ENCODE assay signal across 17 mouse cellular contexts in genomic region chr2:39146469-39146868, GRCm38 (mm10). TPM values are rescaled to one million over a fixed set of nuclear protein-coding genes. Genes with fewer than 3 reads are reported as not detected.
DNase-seq lines count a peak whose midpoint lies in the region; ATAC-seq lines count a peak whose summit lies in the region.
"Had no signal": no experiment of that assay in that cellular context is flagged by ENCODE, and none has a peak within 500 bp of the region (broad histone marks: within the 10 kb centered on the region; RNA-seq: fewer than 3 reads in every experiment).

No protein-coding gene starts in this region.

- no peaks in the 10 kb centered on the region for H3K9me3 ChIP-seq in forebrain, embryonic 14.5 days (replicated peaks; ENCODE audit: control insufficient read depth, low read length)
- H3K9me3 ChIP-seq in forebrain, embryonic 12.5 days = no peaks in the 10 kb centered on the region
- H3K9me3 ChIP-seq in lung, embryonic 15.5 days = no peaks in the 10 kb centered on the region
- H3K9me3 ChIP-seq: embryonic facial prominence, embryonic 13.5 days; heart, embryonic 12.5 days; hindbrain, embryonic 10.5 days had no signal

- no peak overlapping the region for H3K4me3 ChIP-seq in forebrain, embryonic 14.5 days (ENCODE audit: low read depth, low read length)
- H3K4me3 ChIP-seq in forebrain, embryonic 12.5 days (replicated peaks) = no peak overlapping the region
- H3K4me3 ChIP-seq in lung, embryonic 15.5 days = no peak overlapping the region
- H3K4me3 ChIP-seq: embryonic facial prominence, embryonic 13.5 days; heart, adult 2 months; heart, embryonic 12.5 days; hindbrain, embryonic 10.5 days had no signal

- DNase-seq in forebrain, embryonic 14.5 days (ENCODE audit: low spot score) = peak; percentile 21
- DNase-seq in kidney, postnatal 10 days = peak; percentile 11
- no peak for DNase-seq in kidney, postnatal 14 days
- DNase-seq in lung, postnatal 36 days = no peak
- DNase-seq in embryo, embryonic 9.5 days (ENCODE audit: extremely low spot score) = no peak
- DNase-seq: adrenal gland, postnatal 10 days; cerebellum, adult 11-12 months; cerebellum, adult 9-10 months; cerebellum, postnatal 25 days; gastrocnemius, postnatal 10 days; heart, adult 2 months had no signal

- no peaks in the 10 kb centered on the region for H3K27me3 ChIP-seq in forebrain, embryonic 14.5 days (replicated peaks; ENCODE audit: control insufficient read depth, insufficient read depth, low read length)
- H3K27me3 ChIP-seq in forebrain, embryonic 12.5 days = no peaks in the 10 kb centered on the region
- H3K27me3 ChIP-seq in lung, embryonic 15.5 days = no peaks in the 10 kb centered on the region
- H3K27me3 ChIP-seq: embryonic facial prominence, embryonic 13.5 days; heart, embryonic 12.5 days had no signal

- H3K4me2 ChIP-seq in forebrain, embryonic 14.5 days (ENCODE audit: low read length) = no peak overlapping the region
- H3K4me2 ChIP-seq in forebrain, embryonic 12.5 days = no peak overlapping the region
- no peak overlapping the region for H3K4me2 ChIP-seq in lung, embryonic 15.5 days
- H3K4me2 ChIP-seq: embryonic facial prominence, embryonic 13.5 days; heart, embryonic 12.5 days; hindbrain, embryonic 14.5 days had no signal

- WGBS in forebrain, embryonic 14.5 days = 100% methylated on average over 1 of the region's 1 CpGs
- 98% methylated on average over 1 of the region's 1 CpGs for WGBS in forebrain, embryonic 12.5 days
- WGBS in lung, embryonic 15.5 days = 89% methylated on average over 1 of the region's 1 CpGs

- no peak overlapping the region for H3K9ac ChIP-seq in forebrain, embryonic 14.5 days (ENCODE audit: low read length)
- no peak overlapping the region for H3K9ac ChIP-seq in forebrain, embryonic 12.5 days
- no peak overlapping the region for H3K9ac ChIP-seq in lung, embryonic 15.5 days
- H3K9ac ChIP-seq: embryonic facial prominence, embryonic 13.5 days; heart, embryonic 12.5 days; hindbrain, embryonic 14.5 days had no signal

- no peak for ATAC-seq in forebrain, embryonic 14.5 days
- no peak for ATAC-seq in forebrain, embryonic 12.5 days (ENCODE audit: low FRiP score)
- ATAC-seq in lung, embryonic 15.5 days (ENCODE audit: borderline replicate concordance, extremely low read depth, low FRiP score, low TSS enrichment) = peak; percentile 55; the same call in 1 of the 2 replicates

- no peaks in the 10 kb centered on the region for H3K4me1 ChIP-seq in forebrain, embryonic 14.5 days (ENCODE audit: control insufficient read depth, insufficient read depth, low read length)
- H3K4me1 ChIP-seq in forebrain, embryonic 12.5 days = no peaks in the 10 kb centered on the region
- H3K4me1 ChIP-seq in lung, embryonic 15.5 days = no peaks in the 10 kb centered on the region
- H3K4me1 ChIP-seq: embryonic facial prominence, embryonic 13.5 days; hindbrain, embryonic 10.5 days had no signal

- H3K36me3 ChIP-seq in forebrain, embryonic 14.5 days (ENCODE audit: control insufficient read depth, insufficient read depth, low read length) = no peaks in the 10 kb centered on the region
- peaks cover 3% of the 10 kb centered on the region; the same call in 1 of the 2 replicates for H3K36me3 ChIP-seq in forebrain, embryonic 12.5 days (replicated peaks)
- no peaks in the 10 kb centered on the region for H3K36me3 ChIP-seq in lung, embryonic 15.5 days

- no peak overlapping the region for H3K27ac ChIP-seq in forebrain, embryonic 14.5 days (ENCODE audit: low read depth, low read length)
- no peak overlapping the region for H3K27ac ChIP-seq in forebrain, embryonic 12.5 days
- H3K27ac ChIP-seq in lung, embryonic 15.5 days = no peak overlapping the region
- H3K27ac ChIP-seq: embryonic facial prominence, embryonic 13.5 days; heart, adult 2 months; hindbrain, embryonic 10.5 days; hindbrain, embryonic 14.5 days had no signal

RNA-seq across cellular contexts. Expression of gene Scai, which starts 44.1 kb away (rescaled TPM):
- 12.1 and 15.9 TPM in 2 replicates for polyA plus RNA-seq in forebrain, embryonic 14.5 days (2014; fragmentation: Nextera tagmentation; extraction: Ambion mirVana)
- polyA plus RNA-seq in forebrain, embryonic 12.5 days (2016; fragmentation: Nextera tagmentation; extraction: Ambion mirVana) = 14.3 and 18.1 TPM in 2 replicates
- polyA plus RNA-seq in lung, embryonic 15.5 days (2015; fragmentation: Nextera tagmentation; extraction: Ambion mirVana) = 8.6 and 9.4 TPM in 2 replicates

Comparison
In these comparisons a context has a peak if more than half of its experiments do, and no peak if none do; other contexts are left out.
1. DNase-seq: peak in forebrain, embryonic 14.5 days (single experiment) and kidney, postnatal 10 days (single experiment); none in kidney, postnatal 14 days (single experiment), lung, postnatal 36 days (single experiment) and embryo, embryonic 9.5 days (single experiment).